Mouse (Mus musculus): ENCODE measurements at regions not wholly inside any gene's neighbourhood (a gene's known extent, or its start where the extent isn't known, plus 50 kb on each side); places are given as distances from the start of the nearest gene placed in this dataset.

GRCm38 (mm10) chr17:45966736-45967135, 65.4 kb downstream of the Vegfa start:
- Histone ChIP-seq H3K4me3 (ENCODE audit: insufficient read depth, low read depth, low read length) (no peak overlapping the region), H3K4me1 (ENCODE audit: control insufficient read depth, insufficient read depth, low read length) (no peaks in the 10 kb centered on the region), H3K27ac (ENCODE audit: insufficient read depth, low read depth, low read length) (no peak overlapping the region)
- TF ChIP-seq POLR2A (IDR thresholded peaks at IDR 0.05; ENCODE audit: insufficient read depth, low read depth, low read length) (no peak), CTCF (IDR thresholded peaks at IDR 0.05; ENCODE audit: insufficient read depth, low read depth, low read length) (no peak)
- WGBS: 54% methylated on average over 4 of the region's 4 CpGs

GRCm38 (mm10) chr17:45964031-45964430, 68.1 kb downstream of the Vegfa start:
- no peak overlapping the region for H3K4me3 ChIP-seq (ENCODE audit: insufficient read depth, low read depth, low read length)
- TF ChIP-seq POLR2A (IDR thresholded peaks at IDR 0.05; ENCODE audit: insufficient read depth, low read depth, low read length) (no peak), CTCF (IDR thresholded peaks at IDR 0.05; ENCODE audit: insufficient read depth, low read depth, low read length) (no peak)
- H3K4me1 ChIP-seq (ENCODE audit: control insufficient read depth, insufficient read depth, low read length): no peaks in the 10 kb centered on the region
- H3K27ac ChIP-seq (ENCODE audit: insufficient read depth, low read depth, low read length): no peak overlapping the region

GRCm38 (mm10) chr17:45963332-45963731, 68.8 kb downstream of the Vegfa start:
- WGBS: 87% methylated on average over 3 of the region's 3 CpGs
- Histone ChIP-seq H3K4me1 (ENCODE audit: control insufficient read depth, insufficient read depth, low read length) (no peaks in the 10 kb centered on the region), H3K4me3 (ENCODE audit: insufficient read depth, low read depth, low read length) (no peak overlapping the region), H3K27ac (ENCODE audit: insufficient read depth, low read depth, low read length) (no peak overlapping the region)
- TF ChIP-seq POLR2A (IDR thresholded peaks at IDR 0.05; ENCODE audit: insufficient read depth, low read depth, low read length): no peak
- TF ChIP-seq CTCF (IDR thresholded peaks at IDR 0.05; ENCODE audit: insufficient read depth, low read depth, low read length): no peak

DNA sequence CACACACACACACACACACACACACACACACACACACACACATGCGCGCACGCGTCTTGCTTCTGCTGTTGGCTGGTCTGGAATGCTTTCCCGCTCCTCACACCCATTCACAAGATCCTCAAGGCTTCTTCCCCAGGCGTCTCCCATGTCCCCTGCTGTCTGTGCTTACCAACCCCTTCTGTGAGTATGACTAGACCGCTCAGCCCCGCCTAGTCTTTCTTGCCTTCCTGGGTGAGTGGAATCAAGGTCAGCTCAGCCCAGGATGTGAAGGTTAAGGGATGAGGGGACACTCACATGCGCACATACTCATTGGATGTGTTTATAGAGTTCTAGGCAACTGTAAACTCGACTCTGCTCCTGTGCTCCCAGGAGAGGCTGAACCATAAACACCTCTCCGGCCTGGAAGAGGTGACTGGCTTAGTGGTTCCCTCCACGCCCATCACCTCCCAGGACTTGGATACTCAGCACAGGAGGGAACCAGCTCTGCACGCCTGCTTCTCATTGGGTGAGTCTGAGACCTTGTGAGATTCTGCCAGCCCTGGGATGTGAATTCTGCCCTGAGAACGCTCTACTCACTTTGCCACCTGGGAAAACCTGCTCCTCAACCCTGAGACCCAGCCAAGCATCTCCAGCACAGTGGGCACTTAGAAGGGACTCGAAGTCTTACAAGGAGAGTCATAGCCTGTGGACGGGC, 70.4 kb downstream of the Vegfa start:
- Histone ChIP-seq H3K27ac (ENCODE audit: insufficient read depth, low read depth, low read length) (no peak overlapping the region), H3K4me1 (ENCODE audit: control insufficient read depth, insufficient read depth, low read length) (no peaks in the 10 kb centered on the region), H3K4me3 (ENCODE audit: insufficient read depth, low read depth, low read length) (no peak overlapping the region)
- WGBS: 91% methylated on average over 16 of the region's 16 CpGs
- TF ChIP-seq POLR2A (IDR thresholded peaks at IDR 0.05; ENCODE audit: insufficient read depth, low read depth, low read length): no peak
- no peak for TF ChIP-seq CTCF (IDR thresholded peaks at IDR 0.05; ENCODE audit: insufficient read depth, low read depth, low read length)

DNA sequence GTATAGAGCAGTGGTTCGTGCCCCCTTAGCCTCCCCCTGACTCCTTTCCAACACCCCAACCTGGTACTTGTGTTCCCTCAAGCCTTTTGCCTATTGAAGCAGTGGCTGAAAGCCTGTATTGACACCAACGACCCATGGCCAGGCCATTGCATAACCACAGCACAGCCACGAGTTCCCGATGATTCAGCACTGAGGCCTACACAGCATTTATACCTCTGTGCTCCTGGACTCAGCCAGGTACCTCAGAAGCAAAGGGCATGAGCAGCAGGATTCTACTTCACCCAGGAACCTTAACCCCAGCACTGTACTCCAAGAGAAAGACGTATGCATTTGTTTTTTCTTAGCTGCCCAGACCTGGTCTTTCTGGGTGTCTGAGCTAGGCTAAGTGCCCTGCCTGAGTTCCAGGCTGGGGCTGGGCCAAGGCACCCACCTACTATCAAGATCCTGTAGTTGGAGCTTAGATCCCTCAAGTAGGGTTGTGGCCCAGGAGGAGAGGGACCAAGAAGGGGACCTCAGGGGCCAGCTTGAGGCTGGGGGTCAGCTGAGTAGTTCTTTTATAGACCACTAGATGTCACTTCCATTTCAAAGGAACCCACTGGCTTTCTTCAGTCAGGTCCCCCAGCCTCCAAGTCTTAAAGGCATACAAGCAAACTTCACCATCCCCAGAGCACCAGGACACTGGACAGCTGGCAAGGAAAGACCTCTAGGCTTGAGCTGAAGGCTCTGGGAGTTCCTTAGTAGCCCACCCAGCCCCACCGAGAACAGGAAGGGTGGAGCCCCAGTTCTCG, 73.9 kb downstream of the Vegfa start:
- no peak overlapping the region for H3K4me3 ChIP-seq (ENCODE audit: insufficient read depth, low read depth, low read length)
- no peak overlapping the region for H3K27ac ChIP-seq (ENCODE audit: insufficient read depth, low read depth, low read length)
- 84% methylated on average over 7 of the region's 7 CpGs for WGBS
- H3K4me1 ChIP-seq (ENCODE audit: control insufficient read depth, insufficient read depth, low read length): peaks cover 4% of the 10 kb centered on the region; the same call in 1 of the 2 replicates
- 0 out of 2 replicates have a peak, but pooled peaks have one; percentile 11 for TF ChIP-seq CTCF (IDR thresholded peaks at IDR 0.05; ENCODE audit: insufficient read depth, low read depth, low read length)
- TF ChIP-seq POLR2A (IDR thresholded peaks at IDR 0.05; ENCODE audit: insufficient read depth, low read depth, low read length): no peak

DNA sequence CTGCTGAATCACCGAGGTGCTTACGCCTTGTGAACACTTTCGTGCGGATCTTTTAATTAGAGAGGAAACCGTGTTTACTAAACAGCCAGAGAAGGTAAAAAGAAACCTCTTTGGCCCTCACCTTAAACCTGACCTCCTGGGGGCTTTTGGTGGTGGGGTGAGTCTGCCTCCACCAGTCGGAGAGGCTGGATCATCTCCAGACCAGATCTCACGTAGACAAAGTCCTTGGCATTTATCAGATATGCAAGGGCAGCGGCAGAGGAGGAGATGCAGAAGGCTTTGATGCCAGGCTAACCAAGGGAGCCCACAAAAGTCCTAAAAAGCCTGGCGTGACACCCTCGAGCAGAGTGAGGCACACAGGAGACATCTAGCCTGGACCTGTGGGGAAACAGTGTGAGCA, 76.7 kb downstream of the Vegfa start:
- Histone ChIP-seq H3K27ac (ENCODE audit: insufficient read depth, low read depth, low read length) (no peak overlapping the region), H3K4me1 (ENCODE audit: control insufficient read depth, insufficient read depth, low read length) (peaks cover 4% of the 10 kb centered on the region; the same call in 1 of the 2 replicates), H3K4me3 (ENCODE audit: insufficient read depth, low read depth, low read length) (no peak overlapping the region)
- 54% methylated on average over 10 of the region's 10 CpGs for WGBS
- TF ChIP-seq POLR2A (IDR thresholded peaks at IDR 0.05; ENCODE audit: insufficient read depth, low read depth, low read length) (no peak), CTCF (IDR thresholded peaks at IDR 0.05; ENCODE audit: insufficient read depth, low read depth, low read length) (no peak)

GRCm38 (mm10) chr17:45954824-45955223, 77.3 kb downstream of the Vegfa start:
- H3K27ac ChIP-seq (ENCODE audit: insufficient read depth, low read depth, low read length): no peak overlapping the region
- peaks cover 4% of the 10 kb centered on the region; the same call in 1 of the 2 replicates for H3K4me1 ChIP-seq (ENCODE audit: control insufficient read depth, insufficient read depth, low read length)
- TF ChIP-seq POLR2A (IDR thresholded peaks at IDR 0.05; ENCODE audit: insufficient read depth, low read depth, low read length) (no peak), CTCF (IDR thresholded peaks at IDR 0.05; ENCODE audit: insufficient read depth, low read depth, low read length) (no peak)
- no peak overlapping the region for H3K4me3 ChIP-seq (ENCODE audit: insufficient read depth, low read depth, low read length)
- WGBS: 89% methylated on average over 7 of the region's 7 CpGs

- H3K4me3 ChIP-seq (ENCODE audit: insufficient read depth, low read depth, low read length): no peak overlapping the region
- TF ChIP-seq POLR2A (IDR thresholded peaks at IDR 0.05; ENCODE audit: insufficient read depth, low read depth, low read length): no peak
- TF ChIP-seq CTCF (IDR thresholded peaks at IDR 0.05; ENCODE audit: insufficient read depth, low read depth, low read length): no peak
- H3K27ac ChIP-seq (ENCODE audit: insufficient read depth, low read depth, low read length): no peak overlapping the region
- H3K4me1 ChIP-seq (ENCODE audit: control insufficient read depth, insufficient read depth, low read length): peaks cover 4% of the 10 kb centered on the region; the same call in 1 of the 2 replicates
- 84% methylated on average over 8 of the region's 8 CpGs for WGBS
Observed at GRCm38 (mm10) chr17:45953523-45953922, 78.6 kb downstream of the Vegfa start.

DNA sequence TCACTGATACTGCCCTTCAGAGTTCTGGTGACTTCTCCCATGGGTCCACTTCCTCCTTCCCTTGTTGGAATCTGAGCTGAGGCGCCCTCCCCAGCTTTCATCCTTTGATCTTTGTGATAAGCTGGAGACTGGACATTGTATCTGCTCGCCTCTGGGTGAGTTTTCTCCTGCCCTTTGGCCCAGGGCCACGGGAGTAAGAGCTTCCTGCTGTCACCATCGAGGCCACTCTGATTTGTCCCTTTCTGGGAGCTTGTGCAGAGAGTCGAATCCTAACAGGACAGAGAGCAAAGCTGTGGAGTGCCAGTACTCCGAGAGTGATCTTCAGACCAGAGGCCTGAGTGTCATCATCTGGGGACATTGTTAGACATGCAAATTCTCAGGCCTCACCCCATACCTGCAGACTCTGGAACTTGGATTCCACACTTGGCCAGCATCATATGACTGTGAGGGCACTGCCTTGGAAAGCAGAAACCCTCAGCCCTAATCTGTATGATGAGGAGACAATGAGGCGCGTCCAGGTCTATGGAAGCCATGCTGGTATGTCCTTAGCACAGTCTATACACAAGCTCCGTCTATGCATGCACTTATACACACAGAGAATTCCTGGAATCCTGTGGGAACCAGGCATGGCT, 81.5 kb downstream of the Vegfa start:
- no peak for TF ChIP-seq POLR2A (IDR thresholded peaks at IDR 0.05; ENCODE audit: insufficient read depth, low read depth, low read length)
- 75% methylated on average over 9 of the region's 9 CpGs for WGBS
- H3K4me1 ChIP-seq (ENCODE audit: control insufficient read depth, insufficient read depth, low read length): peaks cover 3% of the 10 kb centered on the region; the same call in 1 of the 2 replicates
- H3K27ac ChIP-seq (ENCODE audit: insufficient read depth, low read depth, low read length): no peak overlapping the region
- no peak overlapping the region for H3K4me3 ChIP-seq (ENCODE audit: insufficient read depth, low read depth, low read length)
